Mouse (Mus musculus) intestine, postnatal 0 days (tissue): ENCODE measurements around the gene Sav1. TPM values are rescaled to one million over a fixed set of nuclear protein-coding genes. Genes with fewer than 3 reads are reported as not detected.

Source experiments
- ATAC-seq: fragments of 200-750 bp; cut with Nextera tagmentation; 2 replicates; pipeline ENCODE4 v1.8.0; 2017; ENCODE audit warnings: mild to moderate bottlenecking, moderate TSS enrichment, moderate library complexity
- H3K27ac ChIP-seq: fragments of 300-500 bp; sonication (generic); 2 replicates; pipeline ENCODE4 v1.5.1; 2014; ENCODE audit warnings: mild to moderate bottlenecking, low read depth, low read length, moderate library complexity
- H3K27me3 ChIP-seq: fragments of 300-500 bp; sonication (generic); replicated peaks from 2 replicates; pipeline ENCODE4 v1.6.1; 2014; ENCODE audit warnings: low read length, mixed read lengths; ENCODE audit not compliant: control insufficient read depth, insufficient read depth
- H3K36me3 ChIP-seq: fragments of 300-500 bp; sonication (generic); 2 replicates; pipeline ENCODE4 v1.6.1; 2014; ENCODE audit warnings: mild to moderate bottlenecking, moderate library complexity; ENCODE audit not compliant: control insufficient read depth, insufficient read depth
- H3K4me1 ChIP-seq: fragments of 300-500 bp; sonication (generic); replicated peaks from 2 replicates; pipeline ENCODE4 v1.6.1; 2014; ENCODE audit warnings: antibody characterized with exemption, low read length, mixed read lengths; ENCODE audit not compliant: control insufficient read depth, insufficient read depth
- H3K4me2 ChIP-seq: fragments of 300-500 bp; sonication (generic); replicated peaks from 2 replicates; pipeline ENCODE4 v1.6.1; 2014; ENCODE audit warnings: low read depth, mild to moderate bottlenecking, moderate library complexity
- H3K4me3 ChIP-seq: fragments of 300-500 bp; sonication (generic); 2 replicates; pipeline ENCODE4 v1.5.1; 2014; ENCODE audit warnings: low read depth, low read length
- H3K9ac ChIP-seq: fragments of 300-500 bp; sonication (generic); 2 replicates; pipeline ENCODE4 v1.6.1; 2014; ENCODE audit warnings: mild to moderate bottlenecking, low read depth, low read length
- H3K9me3 ChIP-seq: fragments of 300-500 bp; sonication (generic); 2 replicates; pipeline ENCODE4 v1.6.1; 2016; ENCODE audit warnings: mixed run types; ENCODE audit not compliant: control insufficient read depth
- CTCF ChIP-seq: sonication (generic); IDR thresholded peaks from 2 replicates; pipeline ENCODE4 v1.5.1; 2016; ENCODE audit warnings: low read depth, mild to moderate bottlenecking, control low read depth, antibody characterized with exemption, moderate library complexity
- WGBS: fragments of 180-500 bp; shearing (Covaris S2); extraction: QIAGEN DNeasy Blood & Tissue Kit; methylation state at CpG from one replicate; pipeline ENCODE4 v1.1.7; 2014; 5-methylcytosine and 5-hydroxymethylcytosine counted together
- polyA plus RNA-seq: library from polyadenylated mRNA; unstranded; fragments of >200 nt; fragmentation: Nextera tagmentation; extraction: Ambion mirVana; gene quantifications from 2 replicates; pipeline ENCODE4 v1.2.1, GENCODE M21; 2015

The Sav1 gene
- polyA plus RNA-seq, 1 experiment from 2014 or later: 3.7 TPM

GRCm38 (mm10) chr12:69945861-69946260 lies 40.9 kb downstream of the Sav1 start:
- H3K9me3 ChIP-seq: no peaks in the 10 kb centered on the region
- H3K4me3 ChIP-seq: no peak overlapping the region
- no peak overlapping the region for H3K27ac ChIP-seq
- no peak overlapping the region for H3K9ac ChIP-seq
- no peak for TF ChIP-seq CTCF
- no peak overlapping the region for H3K4me2 ChIP-seq
- WGBS: 97% methylated on average over 5 of the region's 5 CpGs
- no peaks in the 10 kb centered on the region for H3K27me3 ChIP-seq
- no peaks in the 10 kb centered on the region for H3K4me1 ChIP-seq
- no peak for ATAC-seq
- no peaks in the 10 kb centered on the region for H3K36me3 ChIP-seq

DNA sequence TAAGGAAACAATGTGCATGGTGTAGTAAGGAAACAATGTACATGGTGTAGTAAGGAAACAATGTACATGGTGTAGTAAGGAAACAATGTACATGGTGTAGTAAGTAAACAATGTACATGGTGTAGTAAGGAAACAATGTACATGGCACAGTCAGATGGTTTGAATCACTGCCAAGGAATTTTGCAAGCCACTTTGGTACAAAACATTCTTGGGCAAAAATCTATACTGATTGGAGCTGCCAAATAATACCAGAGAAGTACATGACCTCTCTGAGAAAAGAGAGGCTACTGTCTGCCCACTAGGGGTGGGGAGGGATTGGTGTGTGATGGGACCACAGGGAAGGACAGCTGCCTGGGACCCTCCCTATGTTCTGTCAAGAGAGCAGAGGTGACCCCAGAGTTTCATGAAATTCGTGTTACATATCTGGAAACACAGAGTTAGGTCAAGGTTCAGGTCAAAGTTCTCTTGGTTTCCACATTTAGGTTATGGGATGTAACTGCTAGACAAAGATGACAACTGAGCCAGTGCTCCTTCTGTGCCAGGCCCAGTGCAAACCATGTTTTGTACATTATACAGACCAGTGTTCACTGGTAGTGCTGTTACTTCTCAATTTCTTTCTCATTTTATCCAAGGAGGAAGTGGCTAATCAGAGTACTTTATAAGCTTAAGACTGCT lies 45.0 kb downstream of the Sav1 start:
- H3K9ac ChIP-seq: no peak overlapping the region
- H3K27ac ChIP-seq: peak overlapping the region; percentile 46; the same call in 1 of the 2 replicates
- TF ChIP-seq CTCF: no peak
- H3K27me3 ChIP-seq: no peaks in the 10 kb centered on the region
- no peaks in the 10 kb centered on the region for H3K36me3 ChIP-seq
- no peak for ATAC-seq
- no peaks in the 10 kb centered on the region for H3K4me1 ChIP-seq
- H3K9me3 ChIP-seq: no peaks in the 10 kb centered on the region
- WGBS: 23% methylated on average over 1 of the region's 1 CpGs
- H3K4me3 ChIP-seq: no peak overlapping the region
- no peak overlapping the region for H3K4me2 ChIP-seq

DNA sequence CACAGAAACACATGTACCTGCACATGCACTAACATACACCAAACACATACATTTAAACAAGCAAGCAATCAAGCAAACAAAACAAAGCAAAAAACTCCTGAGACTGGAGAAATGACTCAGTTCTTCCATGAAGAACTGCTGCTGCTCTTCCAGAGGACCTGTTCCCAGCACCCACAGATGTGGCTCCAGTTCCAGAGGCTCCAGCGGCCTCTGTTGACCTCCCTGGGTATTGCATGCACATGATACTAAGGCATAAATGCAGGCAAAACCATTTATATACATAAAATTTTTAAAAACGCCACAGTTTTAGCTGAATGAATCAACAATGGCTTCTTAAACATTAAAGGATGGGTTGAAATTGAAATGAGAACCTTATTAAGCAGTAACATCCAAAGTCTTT lies 47.5 kb downstream of the Sav1 start:
- no peaks in the 10 kb centered on the region for H3K4me1 ChIP-seq
- no peak for ATAC-seq
- H3K4me2 ChIP-seq: no peak overlapping the region
- no peak overlapping the region for H3K9ac ChIP-seq
- H3K9me3 ChIP-seq: no peaks in the 10 kb centered on the region
- 58% methylated on average over 2 of the region's 2 CpGs for WGBS
- H3K4me3 ChIP-seq: no peak overlapping the region
- no peaks in the 10 kb centered on the region for H3K36me3 ChIP-seq
- no peaks in the 10 kb centered on the region for H3K27me3 ChIP-seq
- peak; percentile 30 for TF ChIP-seq CTCF
- H3K27ac ChIP-seq: no peak overlapping the region

GRCm38 (mm10) chr12:69937731-69938130 lies 49.1 kb downstream of the Sav1 start:
- no peak overlapping the region for H3K9ac ChIP-seq
- no peaks in the 10 kb centered on the region for H3K27me3 ChIP-seq
- no peak for TF ChIP-seq CTCF
- no peak overlapping the region for H3K4me2 ChIP-seq
- H3K27ac ChIP-seq: no peak overlapping the region
- H3K4me3 ChIP-seq: no peak overlapping the region
- H3K9me3 ChIP-seq: no peaks in the 10 kb centered on the region
- H3K4me1 ChIP-seq: no peaks in the 10 kb centered on the region
- ATAC-seq: no peak
- H3K36me3 ChIP-seq: no peaks in the 10 kb centered on the region
- WGBS: 86% methylated on average over 5 of the region's 5 CpGs

DNA sequence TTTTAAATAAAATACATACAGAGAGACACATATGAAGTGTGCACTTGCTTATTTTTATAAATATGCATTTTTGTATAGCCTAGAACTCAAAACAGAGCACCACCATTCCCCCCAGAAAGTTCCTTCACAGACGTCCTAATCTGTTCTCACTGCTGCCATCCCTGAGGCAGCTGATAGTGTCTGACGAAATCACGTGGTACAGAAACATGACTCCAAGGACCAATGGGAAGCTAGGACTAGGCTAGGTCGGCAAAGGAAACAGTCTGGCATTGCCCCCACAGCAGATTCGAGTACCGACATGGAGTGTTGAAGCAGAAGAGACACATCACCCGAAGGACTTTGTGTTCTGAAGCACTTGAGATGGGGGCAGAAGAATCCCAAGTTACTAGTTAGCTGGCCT lies 60.1 kb downstream of the Sav1 start:
- ATAC-seq: no peak
- Histone ChIP-seq H3K27me3 (no peaks in the 10 kb centered on the region), H3K4me3 (no peak overlapping the region), H3K27ac (no peak overlapping the region), H3K9ac (no peak overlapping the region), H3K9me3 (no peaks in the 10 kb centered on the region), H3K4me1 (no peaks in the 10 kb centered on the region), H3K36me3 (no peaks in the 10 kb centered on the region), H3K4me2 (no peak overlapping the region)
- 52% methylated on average over 7 of the region's 7 CpGs for WGBS
- no peak for TF ChIP-seq CTCF

- H3K36me3 ChIP-seq: no peaks in the 10 kb centered on the region
- no peak overlapping the region for H3K4me3 ChIP-seq
- H3K4me2 ChIP-seq: no peak overlapping the region
- no peak overlapping the region for H3K9ac ChIP-seq
- TF ChIP-seq CTCF: peak; percentile 77
- WGBS: 28% methylated on average over 5 of the region's 5 CpGs
- no peaks in the 10 kb centered on the region for H3K9me3 ChIP-seq
- no peak overlapping the region for H3K27ac ChIP-seq
- ATAC-seq: no peak
- H3K4me1 ChIP-seq: no peaks in the 10 kb centered on the region
- no peaks in the 10 kb centered on the region for H3K27me3 ChIP-seq
These were observed 62.8 kb downstream of the Sav1 start for GRCm38 (mm10) chr12:69924012-69924411.
